Mouse (Mus musculus) cerebellum, postnatal 25 days (tissue): Measurements from ENCODE around the gene Tpra1.

ENCODE experiments used
- DNase-seq, 2 experiments: peaks; one replicate each; pipeline ENCODE4 v3.0.0; 2021; ENCODE audit warnings: mixed read lengths in 2 of 2

Tpra1 gene

GRCm38 (mm10) chr6:88928576-88928975 lies 26.5 kb downstream of the Tpra1 start:
- peak in 1 of 2 experiments; percentile 35 for DNase-seq

GRCm38 (mm10) chr6:88929451-88929850 lies 27.4 kb downstream of the Tpra1 start:
- DNase-seq, result no peak

DNA sequence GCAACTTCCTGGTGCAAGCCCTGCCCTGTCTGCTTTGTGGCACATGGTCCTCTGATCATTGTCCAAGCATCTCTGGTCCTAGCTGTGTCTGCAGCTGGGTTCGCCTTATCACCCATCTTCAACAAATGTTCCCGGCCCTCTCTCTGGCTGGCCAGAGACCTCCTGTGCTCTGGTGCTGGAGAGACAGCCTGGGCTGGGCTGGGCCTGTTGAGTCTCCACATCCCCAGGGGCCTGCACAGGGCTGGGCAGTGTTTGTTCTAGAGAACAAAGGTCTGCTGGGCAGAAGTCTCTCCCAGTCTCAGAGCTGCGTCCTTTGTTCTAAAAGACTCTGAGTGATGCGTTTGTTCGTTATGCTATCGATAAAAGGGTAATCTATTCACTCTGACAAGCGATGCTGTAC lies 28.0 kb downstream of the Tpra1 start:
- DNase-seq, result peak in 1 of 2 experiments; percentile 6

DNA sequence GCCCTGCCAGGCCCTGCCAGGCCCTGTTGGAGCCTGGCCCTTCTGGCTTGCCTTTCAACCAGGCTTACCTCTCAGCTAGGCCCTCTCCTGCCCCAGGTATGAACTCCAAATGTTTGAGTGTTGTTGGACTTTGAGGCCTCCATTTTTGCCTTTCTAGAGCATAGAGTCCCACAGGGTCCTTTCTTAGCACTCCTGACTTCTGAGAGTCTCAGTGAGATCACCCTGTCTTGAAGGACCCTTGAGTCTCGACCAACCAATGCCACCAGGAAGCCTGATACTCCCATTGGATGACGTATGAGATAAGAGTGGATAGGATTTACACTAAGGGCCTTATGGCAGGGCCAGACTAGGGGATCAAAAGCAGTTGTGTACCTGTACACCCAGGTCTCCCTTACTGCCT lies 29.4 kb downstream of the Tpra1 start:
- DNase-seq, result no peak

GRCm38 (mm10) chr6:88934132-88934531 lies 32.1 kb downstream of the Tpra1 start:
- DNase-seq, result peak in 1 of 2 experiments; percentile 24

- peak; percentile 16 to 24 for DNase-seq
These were observed 32.8 kb downstream of the Tpra1 start for GRCm38 (mm10) chr6:88934816-88935215.

- DNase-seq, result peak; percentile 63 to 82
These were observed 33.8 kb downstream of the Tpra1 start for GRCm38 (mm10) chr6:88935735-88936276.

- peak; percentile 52 to 55 for DNase-seq
These were observed 34.5 kb downstream of the Tpra1 start for GRCm38 (mm10) chr6:88936342-88937213.

GRCm38 (mm10) chr6:88937214-88937549 lies 35.1 kb downstream of the Tpra1 start:
- DNase-seq, result no peak

- DNase-seq, result no peak
These were observed 36.1 kb downstream of the Tpra1 start for GRCm38 (mm10) chr6:88937971-88938663.

DNA sequence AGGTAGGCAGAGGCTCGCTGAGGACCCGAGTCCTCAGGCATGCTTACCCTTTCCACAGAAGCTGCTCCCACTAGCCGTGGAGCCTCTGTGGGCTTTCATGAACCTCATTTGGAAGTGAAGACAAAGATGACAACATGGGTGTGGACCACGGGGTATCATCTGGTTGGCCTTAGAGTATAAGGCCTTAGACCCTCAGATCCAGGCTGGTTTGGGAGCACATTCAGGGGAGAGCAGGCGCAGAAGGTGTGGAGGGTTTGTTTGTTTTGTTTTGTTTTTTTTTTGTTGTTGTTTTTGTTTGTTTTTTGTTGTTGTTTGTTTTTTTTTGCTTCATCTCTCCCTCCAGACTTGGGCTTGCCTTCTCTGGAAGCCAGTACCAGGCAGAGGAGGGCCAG lies 36.6 kb downstream of the Tpra1 start:
- DNase-seq, result no peak

- DNase-seq, result peak in 1 of 2 experiments; percentile 66
These were observed 37.4 kb downstream of the Tpra1 start for GRCm38 (mm10) chr6:88939281-88940089.

DNA sequence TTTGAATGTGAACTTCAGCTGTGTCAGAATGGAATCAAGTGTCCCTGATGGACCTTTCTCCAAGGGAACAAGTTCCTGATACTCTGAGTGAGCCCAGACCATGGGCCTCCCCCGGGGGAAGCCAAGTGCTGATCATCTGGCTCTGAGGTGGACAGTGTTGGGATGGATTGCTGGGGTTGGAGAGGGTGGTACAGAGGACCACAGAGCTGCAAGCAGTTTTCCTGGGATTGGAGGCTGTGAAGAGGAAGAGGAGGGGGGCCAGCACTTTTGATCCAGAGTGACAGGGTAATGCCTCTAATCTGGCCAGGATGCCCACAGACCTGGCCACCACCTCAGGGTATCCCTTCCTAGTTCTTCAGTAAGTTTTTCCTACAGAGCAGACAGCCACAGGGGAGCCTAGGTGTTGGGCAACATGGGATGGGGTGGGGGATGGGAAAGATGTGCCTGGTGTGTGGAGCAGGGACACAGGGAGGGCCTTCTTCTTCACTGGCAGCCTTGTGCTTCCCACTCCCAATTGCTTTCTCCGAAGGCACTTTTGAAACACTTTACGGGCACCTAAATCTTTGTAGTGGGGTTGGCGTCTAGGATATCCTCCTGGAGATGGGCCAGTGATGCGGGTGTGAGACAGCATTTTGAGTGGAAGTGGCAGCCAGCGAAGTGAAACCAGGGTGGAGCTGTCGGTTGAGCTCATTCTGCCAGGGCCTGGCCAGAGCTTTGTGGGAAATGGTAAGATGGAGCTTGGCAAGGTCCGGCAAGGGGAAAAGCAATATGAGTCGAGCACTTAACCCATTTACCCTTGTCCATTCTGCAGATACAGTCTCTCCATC lies 38.3 kb downstream of the Tpra1 start:
- DNase-seq, result no peak

DNA sequence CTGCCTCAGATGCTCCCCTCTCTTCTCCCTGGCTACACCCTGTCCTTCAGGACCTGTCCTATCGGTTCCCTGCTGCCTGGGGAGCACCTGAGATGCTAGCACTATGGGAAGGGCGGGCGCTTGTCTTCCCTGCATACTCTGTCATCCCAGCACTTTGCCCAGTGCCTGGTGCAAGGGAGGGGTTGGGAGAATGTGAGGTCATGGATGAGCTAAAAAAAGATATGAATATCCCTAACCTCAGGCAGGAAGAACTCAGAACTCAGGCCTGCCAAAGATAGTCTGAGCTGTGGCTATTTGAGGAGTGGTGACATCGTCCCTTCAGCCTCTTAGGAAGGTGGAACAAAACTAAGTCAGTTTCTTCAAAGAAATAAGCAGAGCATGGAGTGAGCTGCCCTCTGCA lies 39.6 kb downstream of the Tpra1 start:
- DNase-seq, result peak; percentile 23 to 35

DNA sequence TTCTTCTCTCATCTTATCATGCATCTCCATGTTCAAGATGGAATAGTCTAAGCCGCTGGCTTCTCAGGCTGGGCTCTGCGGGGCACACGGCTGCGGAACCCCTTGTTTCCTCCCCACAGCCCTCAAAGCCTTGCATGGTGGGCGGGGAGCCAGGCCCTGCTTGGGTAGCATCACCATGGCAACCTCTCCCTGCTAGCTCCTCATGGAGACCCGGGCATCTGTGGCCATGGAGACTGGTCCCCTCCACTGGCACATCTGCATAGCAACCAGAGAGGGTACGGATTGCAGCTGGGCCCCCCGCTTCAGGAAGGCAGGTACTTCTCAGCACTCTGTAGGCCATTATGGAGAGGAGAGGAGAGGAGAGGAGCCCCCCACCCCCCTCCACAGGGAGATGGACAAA lies 40.5 kb downstream of the Tpra1 start:
- peak in 1 of 2 experiments; percentile 52 for DNase-seq

DNA sequence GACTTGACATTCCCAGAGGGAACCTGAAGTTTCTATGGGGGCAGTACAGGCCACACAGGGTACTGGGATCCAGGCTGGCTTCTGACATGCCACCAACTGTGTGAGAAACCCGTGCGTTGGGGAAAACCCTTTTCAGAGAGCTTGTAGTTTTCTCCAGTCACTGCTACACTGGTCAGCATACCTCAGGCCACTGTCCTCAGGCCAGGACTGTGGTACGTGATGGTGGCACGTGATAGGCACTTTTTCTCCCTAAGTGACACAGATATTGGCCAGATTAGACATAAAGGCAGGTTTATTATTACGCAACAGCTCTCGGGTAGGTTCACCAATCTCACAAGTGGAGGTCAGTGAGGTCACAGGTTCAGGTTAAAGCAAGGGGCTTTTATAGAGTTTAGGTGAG lies 41.6 kb downstream of the Tpra1 start:
- DNase-seq, result no peak

DNA sequence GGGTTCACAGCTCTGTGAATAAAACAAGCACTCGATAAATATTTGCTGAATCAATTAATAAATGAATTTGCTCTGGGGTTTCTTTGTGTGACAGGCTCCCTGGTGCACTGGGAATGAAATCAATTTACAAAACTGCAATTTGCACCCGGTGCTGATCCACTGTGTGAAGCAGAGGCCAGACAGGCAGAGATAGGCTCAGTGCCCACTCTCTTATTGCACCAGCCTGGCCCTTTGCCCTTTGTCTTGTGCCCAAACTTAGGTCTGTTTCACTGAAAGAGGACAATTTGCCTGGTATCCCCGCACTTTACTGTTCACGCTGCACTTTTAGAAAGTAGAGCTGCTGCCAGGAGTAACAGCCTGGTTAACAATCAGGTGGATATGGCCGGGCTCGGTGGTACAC lies 44.4 kb downstream of the Tpra1 start:
- DNase-seq, result no peak

- DNase-seq, result no peak
These were observed 45.7 kb downstream of the Tpra1 start for GRCm38 (mm10) chr6:88947771-88948170.

DNA sequence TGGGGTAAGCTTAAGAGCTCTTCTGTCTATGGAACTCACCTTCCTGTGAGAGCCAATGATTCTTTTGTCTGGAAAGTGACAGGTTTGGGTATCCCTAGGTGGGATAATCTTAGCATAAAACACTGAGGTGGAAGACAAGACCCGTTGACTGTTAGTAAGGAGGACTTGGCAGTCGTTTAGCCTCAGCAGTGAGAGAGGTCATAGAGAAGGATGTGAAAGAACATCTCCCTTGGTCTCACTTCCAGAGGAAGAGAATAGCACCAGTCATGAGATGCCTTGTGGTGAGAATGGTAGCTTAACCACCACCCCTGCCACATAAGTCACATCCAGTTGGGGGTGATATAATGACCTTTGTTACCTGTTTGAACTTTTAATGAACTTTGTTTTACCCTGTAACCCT lies 54.7 kb downstream of the Tpra1 start:
- no peak for DNase-seq

- no peak for DNase-seq
These were observed 55.3 kb downstream of the Tpra1 start for GRCm38 (mm10) chr6:88957313-88957712.

GRCm38 (mm10) chr6:88957801-88958211 lies 55.8 kb downstream of the Tpra1 start:
- DNase-seq, result no peak

- DNase-seq, result peak in 1 of 2 experiments; percentile 42
These were observed 56.3 kb downstream of the Tpra1 start for GRCm38 (mm10) chr6:88958305-88958704.
